Mouse (Mus musculus): ENCODE data around the gene Slc9a3r1. TPM values are rescaled to one million over a fixed set of nuclear protein-coding genes. Genes with fewer than 3 reads are reported as not detected.

The Slc9a3r1 gene
- total RNA-seq (2014; rRNA removed) (44.2 and 48.5 TPM in 2 replicates), polyA plus RNA-seq (2015; fragmentation: Nextera tagmentation; extraction: Ambion mirVana) (68.4 and 73.9 TPM in 2 replicates)

- H3K9me3 ChIP-seq (ENCODE audit: low read length), result no peaks in the 10 kb centered on the region
- H3K27me3 ChIP-seq (ENCODE audit: insufficient read depth, low read length), result peaks cover 18% of the 10 kb centered on the region
- WGBS, result 2% methylated on average over 47 of the region's 47 CpGs
- H3K27ac ChIP-seq (ENCODE audit: low read depth, low read length), result peak within 1 kb of the TSS; percentile 48
- no peak for TF ChIP-seq CTCF (IDR thresholded peaks at IDR 0.05; ENCODE audit: low read depth)
- ATAC-seq (peak; percentile 97), DNase-seq (peak; percentile 91)
- no peaks in the 10 kb centered on the region for H3K36me3 ChIP-seq (ENCODE audit: insufficient read depth)
- peak within 1 kb of the TSS; percentile 51 for H3K9ac ChIP-seq
- peak within 1 kb of the TSS; percentile 56 for H3K4me3 ChIP-seq (ENCODE audit: low read depth, low read length)
- no peaks in the 10 kb centered on the region; the same call in 1 of the 2 replicates for H3K4me1 ChIP-seq (ENCODE audit: insufficient read depth)
- peak within 1 kb of the TSS; percentile 73 for H3K4me2 ChIP-seq (ENCODE audit: low read depth)
Observed at GRCm38 (mm10) chr11:115162832-115163480, at the start of gene Slc9a3r1. TSS of gene Slc9a3r1 (plus strand) at chr11:115163341.

GRCm38 (mm10) chr11:115119409-115119808, 43.7 kb upstream of the Slc9a3r1 start:
- no peaks in the 10 kb centered on the region for H3K27me3 ChIP-seq (ENCODE audit: insufficient read depth, low read length)
- H3K27ac ChIP-seq (ENCODE audit: low read depth, low read length), result no peak overlapping the region
- no peaks in the 10 kb centered on the region for H3K4me1 ChIP-seq (ENCODE audit: insufficient read depth)
- ATAC-seq (no peak), DNase-seq (no peak)
- H3K4me3 ChIP-seq (ENCODE audit: low read depth, low read length), result no peak overlapping the region
- no peaks in the 10 kb centered on the region for H3K36me3 ChIP-seq (ENCODE audit: insufficient read depth)
- no peak for TF ChIP-seq CTCF (IDR thresholded peaks at IDR 0.05; ENCODE audit: low read depth)
- H3K9me3 ChIP-seq (ENCODE audit: low read length), result no peaks in the 10 kb centered on the region
- H3K4me2 ChIP-seq (ENCODE audit: low read depth), result no peak overlapping the region
- H3K9ac ChIP-seq, result no peak overlapping the region
- 75% methylated on average over 9 of the region's 9 CpGs for WGBS

- H3K9ac ChIP-seq, result no peak overlapping the region
- no peak for ATAC-seq
- 81% methylated on average over 4 of the region's 4 CpGs for WGBS
Observed at GRCm38 (mm10) chr11:115128483-115128882, 34.7 kb upstream of the Slc9a3r1 start.

GRCm38 (mm10) chr11:115129508-115130126, 33.5 kb upstream of the Slc9a3r1 start:
- H3K4me1 ChIP-seq (ENCODE audit: insufficient read depth), result no peaks in the 10 kb centered on the region
- H3K27me3 ChIP-seq (ENCODE audit: insufficient read depth, low read length), result no peaks in the 10 kb centered on the region
- H3K9ac ChIP-seq, result no peak overlapping the region
- H3K36me3 ChIP-seq (ENCODE audit: insufficient read depth), result no peaks in the 10 kb centered on the region
- 92% methylated on average over 13 of the region's 13 CpGs for WGBS
- H3K9me3 ChIP-seq (ENCODE audit: low read length), result no peaks in the 10 kb centered on the region
- H3K27ac ChIP-seq (ENCODE audit: low read depth, low read length), result no peak overlapping the region
- no peak overlapping the region for H3K4me2 ChIP-seq (ENCODE audit: low read depth)
- no peak for ATAC-seq
- no peak overlapping the region for H3K4me3 ChIP-seq (ENCODE audit: low read depth, low read length)
- no peak for TF ChIP-seq CTCF (IDR thresholded peaks at IDR 0.05; ENCODE audit: low read depth)
- no peak for DNase-seq

More at GRCm38 (mm10) chr11:115128483-115128882, 34.7 kb upstream of the Slc9a3r1 start:
- Histone ChIP-seq H3K4me1 (ENCODE audit: insufficient read depth) (no peaks in the 10 kb centered on the region), H3K27me3 (ENCODE audit: insufficient read depth, low read length) (no peaks in the 10 kb centered on the region), H3K27ac (ENCODE audit: low read depth, low read length) (no peak overlapping the region), H3K4me2 (ENCODE audit: low read depth) (no peak overlapping the region), H3K9me3 (ENCODE audit: low read length) (no peaks in the 10 kb centered on the region), H3K4me3 (ENCODE audit: low read depth, low read length) (no peak overlapping the region), H3K36me3 (ENCODE audit: insufficient read depth) (no peaks in the 10 kb centered on the region)
- no peak for DNase-seq
- no peak for TF ChIP-seq CTCF (IDR thresholded peaks at IDR 0.05; ENCODE audit: low read depth)

- no peak for TF ChIP-seq CTCF (IDR thresholded peaks at IDR 0.05; ENCODE audit: low read depth)
Observed at GRCm38 (mm10) chr11:115131768-115132381, 31.3 kb upstream of the Slc9a3r1 start.

GRCm38 (mm10) chr11:115133800-115134199, 29.3 kb upstream of the Slc9a3r1 start, which contains the start of gene Cd300lf:
TSS of gene Cd300lf (minus strand) at chr11:115133992.
- ATAC-seq (no peak), DNase-seq (no peak)
- no peaks in the 10 kb centered on the region for H3K4me1 ChIP-seq (ENCODE audit: insufficient read depth)
- H3K9ac ChIP-seq, result no peak within 1 kb of the TSS
- WGBS, result 85% methylated on average over 8 of the region's 8 CpGs
- H3K4me2 ChIP-seq (ENCODE audit: low read depth), result no peak within 1 kb of the TSS
- H3K27ac ChIP-seq (ENCODE audit: low read depth, low read length), result no peak within 1 kb of the TSS
- no peak for TF ChIP-seq CTCF (IDR thresholded peaks at IDR 0.05; ENCODE audit: low read depth)
- no peaks in the 10 kb centered on the region for H3K27me3 ChIP-seq (ENCODE audit: insufficient read depth, low read length)
- H3K36me3 ChIP-seq (ENCODE audit: insufficient read depth), result no peaks in the 10 kb centered on the region
- H3K9me3 ChIP-seq (ENCODE audit: low read length), result no peaks in the 10 kb centered on the region
- H3K4me3 ChIP-seq (ENCODE audit: low read depth, low read length), result no peak within 1 kb of the TSS

More at GRCm38 (mm10) chr11:115131768-115132381, 31.3 kb upstream of the Slc9a3r1 start:
- Histone ChIP-seq H3K4me1 (ENCODE audit: insufficient read depth) (no peaks in the 10 kb centered on the region), H3K4me3 (ENCODE audit: low read depth, low read length) (no peak overlapping the region), H3K27me3 (ENCODE audit: insufficient read depth, low read length) (no peaks in the 10 kb centered on the region), H3K9me3 (ENCODE audit: low read length) (no peaks in the 10 kb centered on the region), H3K27ac (ENCODE audit: low read depth, low read length) (no peak overlapping the region), H3K36me3 (ENCODE audit: insufficient read depth) (no peaks in the 10 kb centered on the region), H3K4me2 (ENCODE audit: low read depth) (no peak overlapping the region), H3K9ac (no peak overlapping the region)
- ATAC-seq, result no peak
- no peak for DNase-seq
- 86% methylated on average over 8 of the region's 8 CpGs for WGBS

Measured in forebrain, postnatal 0 days (tissue).